In the genomic region with DNA sequence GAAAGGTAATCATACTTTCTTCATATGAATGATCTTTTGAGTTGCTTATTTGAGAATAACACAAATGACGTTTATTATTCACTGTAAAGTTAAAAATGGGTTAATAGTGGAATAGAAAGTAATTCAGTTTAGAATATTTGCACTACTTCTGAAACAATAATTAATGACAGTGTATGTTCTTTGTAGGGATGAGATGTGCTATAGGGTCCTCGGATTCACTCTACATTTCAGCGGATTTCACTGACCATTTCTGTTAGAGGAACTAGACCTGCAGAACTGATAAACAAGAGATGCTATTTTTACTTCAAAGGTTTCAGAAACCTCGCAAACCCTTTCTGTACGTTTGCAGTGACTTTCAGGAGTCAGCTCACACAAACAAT, we compare ENCODE assay signal across 8 mouse cellular contexts. TPM values are rescaled to one million over a fixed set of nuclear protein-coding genes. Genes with fewer than 3 reads are reported as not detected.
DNase-seq lines count a peak whose midpoint lies in the region; ATAC-seq lines count a peak whose summit lies in the region.

No protein-coding gene starts in this region.

- no peak overlapping the region; the same call in 1 of the 2 replicates for H3K9ac ChIP-seq in limb, embryonic 15.5 days
- 0 out of 2 replicates have a peak overlapping the region, but pooled peaks have one; percentile 96 for H3K9ac ChIP-seq in stomach, embryonic 16.5 days (ENCODE audit: low read length)

- peak overlapping the region; percentile 94 for H3K4me3 ChIP-seq in megakaryocyte, embryonic 14.5 days (replicated peaks)
- H3K4me3 ChIP-seq in limb, embryonic 15.5 days = peak overlapping the region; percentile 71
- H3K4me3 ChIP-seq in stomach, embryonic 16.5 days (replicated peaks; ENCODE audit: low read length) = peak overlapping the region; percentile 80

- DNase-seq in cerebellum, adult 8-10 months = peak; percentile 39
- no peak for DNase-seq in cerebellum, adult 11 months
- DNase-seq in embryo, embryonic 10.5 days (ENCODE audit: low spot score) = no peak
- DNase-seq in urinary bladder, postnatal 4 days (ENCODE audit: low spot score in 2 of 2) = no peak

- H3K4me1 ChIP-seq in megakaryocyte, embryonic 14.5 days = peaks cover 42% of the 10 kb centered on the region
- H3K4me1 ChIP-seq in limb, embryonic 15.5 days = peaks cover 30% of the 10 kb centered on the region
- H3K4me1 ChIP-seq in stomach, embryonic 16.5 days (ENCODE audit: control insufficient read depth, insufficient read depth, low read length) = peaks cover 23% of the 10 kb centered on the region

- peaks cover 88% of the 10 kb centered on the region for H3K27me3 ChIP-seq in megakaryocyte, embryonic 14.5 days (replicated peaks)
- H3K27me3 ChIP-seq in limb, embryonic 15.5 days = peaks cover 73% of the 10 kb centered on the region
- H3K27me3 ChIP-seq in stomach, embryonic 16.5 days (ENCODE audit: control insufficient read depth, insufficient read depth, low read length) = peaks cover 48% of the 10 kb centered on the region

- H3K27ac ChIP-seq in limb, embryonic 15.5 days = no peak overlapping the region
- no peak overlapping the region for H3K27ac ChIP-seq in stomach, embryonic 16.5 days (ENCODE audit: low read length)

- H3K4me2 ChIP-seq in limb, embryonic 15.5 days = peak overlapping the region; percentile 96
- peak overlapping the region; percentile 99 for H3K4me2 ChIP-seq in stomach, embryonic 16.5 days (ENCODE audit: low read depth, low read length)

- no peak for ATAC-seq in megakaryocyte, adult 5-6 weeks (ENCODE audit: poor library complexity, severe bottlenecking)
- no peak for ATAC-seq in limb, embryonic 15.5 days (ENCODE audit: insufficient number of reproducible peaks, low FRiP score, low TSS enrichment, low read depth)
- no peak for ATAC-seq in stomach, embryonic 16.5 days (ENCODE audit: insufficient read depth, low FRiP score)

- H3K36me3 ChIP-seq in megakaryocyte, embryonic 14.5 days (replicated peaks; ENCODE audit: low read length) = no peaks in the 10 kb centered on the region
- H3K36me3 ChIP-seq in limb, embryonic 15.5 days = no peaks in the 10 kb centered on the region
- H3K36me3 ChIP-seq in stomach, embryonic 16.5 days (ENCODE audit: control insufficient read depth, insufficient read depth, low read length) = no peaks in the 10 kb centered on the region

- H3K9me3 ChIP-seq in megakaryocyte, embryonic 14.5 days = no peaks in the 10 kb centered on the region
- no peaks in the 10 kb centered on the region for H3K9me3 ChIP-seq in limb, embryonic 15.5 days
- no peaks in the 10 kb centered on the region for H3K9me3 ChIP-seq in stomach, embryonic 16.5 days (replicated peaks; ENCODE audit: control insufficient read depth, low read length)

- WGBS in limb, embryonic 15.5 days = 1% methylated on average over 5 of the region's 5 CpGs
- WGBS in stomach, embryonic 16.5 days = 1% methylated on average over 5 of the region's 5 CpGs

RNA-seq across cellular contexts. Expression of gene Spag6, which starts 0.4 kb away (rescaled TPM):
- polyA plus RNA-seq in megakaryocyte, embryonic 14.5 days (2012; ENCODE audit: insufficient read depth, low replicate concordance) = not detected in 2 replicates
- total RNA-seq in megakaryocyte, adult 5-6 weeks (2015) = not detected in 2 replicates
- not detected in 2 replicates for total RNA-seq in megakaryocyte, adult 5-6 weeks (2017)
- polyA plus RNA-seq in limb, embryonic 15.5 days (2015; fragmentation: Nextera tagmentation; extraction: Ambion mirVana) = 0.20 and 0.31 TPM in 2 replicates
- 0.09 TPM in 1 of 2 replicates, not detected in the other for polyA plus RNA-seq in stomach, embryonic 16.5 days (2015; fragmentation: Nextera tagmentation; extraction: Ambion mirVana)

RNA-seq across cellular contexts. Expression of gene Bmi1, which starts 16.7 kb away (rescaled TPM):
- 2.7 and 5.1 TPM in 2 replicates for polyA plus RNA-seq in megakaryocyte, embryonic 14.5 days (2012; ENCODE audit: insufficient read depth, low replicate concordance)
- 18.1 and 22.2 TPM in 2 replicates for total RNA-seq in megakaryocyte, adult 5-6 weeks (2015)
- total RNA-seq in megakaryocyte, adult 5-6 weeks (2017) = 16.5 and 23.3 TPM in 2 replicates
- 16.6 and 18.3 TPM in 2 replicates for polyA plus RNA-seq in limb, embryonic 15.5 days (2015; fragmentation: Nextera tagmentation; extraction: Ambion mirVana)
- 15.6 and 18.1 TPM in 2 replicates for polyA plus RNA-seq in stomach, embryonic 16.5 days (2015; fragmentation: Nextera tagmentation; extraction: Ambion mirVana)

RNA-seq across cellular contexts. Expression of gene Commd3, which starts 21.3 kb away (rescaled TPM):
- polyA plus RNA-seq in megakaryocyte, embryonic 14.5 days (2012; ENCODE audit: insufficient read depth, low replicate concordance) = 48.7 and 223 TPM in 2 replicates
- 112 and 114 TPM in 2 replicates for total RNA-seq in megakaryocyte, adult 5-6 weeks (2015)
- total RNA-seq in megakaryocyte, adult 5-6 weeks (2017) = 105 and 126 TPM in 2 replicates
- polyA plus RNA-seq in limb, embryonic 15.5 days (2015; fragmentation: Nextera tagmentation; extraction: Ambion mirVana) = 221 and 227 TPM in 2 replicates
- 190 and 214 TPM in 2 replicates for polyA plus RNA-seq in stomach, embryonic 16.5 days (2015; fragmentation: Nextera tagmentation; extraction: Ambion mirVana)
